Mouse (Mus musculus) urinary bladder, postnatal 4 days (tissue): ENCODE data around the gene Nrxn2.

Source experiments
- DNase-seq, 2 experiments: peaks; one replicate each; pipeline ENCODE4 v3.0.0; 2021 to 2022; ENCODE audit warnings: low spot score in 2 of 2

Gene Nrxn2

DNA sequence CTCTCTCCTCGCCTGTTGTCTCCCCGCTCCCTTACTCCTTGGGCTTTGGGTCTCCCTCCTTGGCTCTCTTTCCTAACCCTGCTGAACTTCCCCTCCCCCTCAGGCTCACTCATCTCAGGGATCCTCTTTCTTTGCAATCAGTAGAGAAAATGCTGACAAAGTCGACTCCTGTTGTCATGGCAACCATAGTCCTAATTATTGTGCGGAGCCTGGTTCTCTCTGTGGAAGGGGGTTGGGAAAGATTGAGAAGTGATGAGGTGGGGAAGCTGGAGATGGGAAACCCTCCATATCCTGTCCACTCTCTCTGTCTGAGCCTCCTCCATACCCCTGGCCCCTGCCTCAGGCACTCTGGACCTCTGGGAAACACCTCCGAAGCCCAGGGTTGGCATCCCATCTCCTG lies 100.1 kb downstream of the Nrxn2 start:
- DNase-seq: no peak

DNA sequence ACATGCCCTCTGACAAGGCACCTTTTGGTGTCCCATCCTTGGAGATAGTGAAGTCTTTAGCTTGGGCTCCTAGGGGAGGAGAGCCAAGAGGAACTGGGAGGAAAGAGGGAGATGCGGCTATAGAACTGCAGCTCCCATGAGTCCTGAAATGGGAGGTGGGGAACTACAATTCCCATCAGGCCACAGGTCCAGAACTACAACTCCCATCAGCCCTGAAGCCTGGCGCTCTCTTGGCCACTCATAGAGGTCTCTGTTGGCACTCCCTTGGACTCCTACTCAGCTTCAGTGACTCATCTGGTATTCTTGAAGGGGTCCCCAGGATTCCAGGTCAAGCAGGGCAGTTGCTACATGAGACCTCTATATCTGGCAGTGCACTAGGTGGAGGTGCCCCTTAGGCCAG lies 101.0 kb downstream of the Nrxn2 start:
- no peak for DNase-seq

DNA sequence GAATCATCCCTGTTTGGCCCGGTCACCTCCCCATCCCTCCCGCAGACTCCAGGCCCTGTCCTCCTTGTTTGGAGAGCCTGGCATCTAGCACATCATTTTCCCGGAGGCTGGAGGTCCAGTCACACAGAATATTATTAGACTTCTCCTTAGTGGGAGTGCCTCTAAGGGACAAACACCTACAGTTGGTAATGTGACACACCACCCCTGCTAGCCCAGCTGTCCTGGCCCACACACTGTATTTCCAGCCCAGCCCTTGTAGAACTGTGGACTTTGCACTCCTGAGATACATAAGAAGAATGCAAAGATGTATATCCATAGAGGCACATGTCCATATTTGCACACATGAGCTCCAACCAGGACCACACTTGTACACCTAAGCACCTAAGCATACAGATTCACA lies 103.1 kb downstream of the Nrxn2 start:
- no peak for DNase-seq

DNA sequence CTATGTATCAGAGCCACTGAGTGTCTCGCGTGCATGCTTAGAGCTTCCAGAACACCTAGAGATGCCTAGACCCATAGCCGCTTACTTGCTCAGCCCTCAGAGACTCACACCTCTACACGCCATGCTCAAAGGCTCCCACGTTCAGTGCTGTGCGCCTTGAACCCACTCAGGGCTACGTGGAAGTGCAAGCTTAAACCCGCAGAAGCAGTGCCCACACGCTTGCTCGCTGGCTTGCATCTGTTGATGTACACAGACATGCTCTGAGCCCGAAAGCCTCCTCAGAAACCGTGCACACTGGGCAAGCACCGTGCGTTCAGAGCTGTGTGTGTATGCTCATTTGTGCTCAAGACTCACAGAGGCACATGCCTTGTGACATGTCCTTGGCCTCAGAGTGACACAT lies 103.8 kb downstream of the Nrxn2 start:
- DNase-seq: no peak

DNA sequence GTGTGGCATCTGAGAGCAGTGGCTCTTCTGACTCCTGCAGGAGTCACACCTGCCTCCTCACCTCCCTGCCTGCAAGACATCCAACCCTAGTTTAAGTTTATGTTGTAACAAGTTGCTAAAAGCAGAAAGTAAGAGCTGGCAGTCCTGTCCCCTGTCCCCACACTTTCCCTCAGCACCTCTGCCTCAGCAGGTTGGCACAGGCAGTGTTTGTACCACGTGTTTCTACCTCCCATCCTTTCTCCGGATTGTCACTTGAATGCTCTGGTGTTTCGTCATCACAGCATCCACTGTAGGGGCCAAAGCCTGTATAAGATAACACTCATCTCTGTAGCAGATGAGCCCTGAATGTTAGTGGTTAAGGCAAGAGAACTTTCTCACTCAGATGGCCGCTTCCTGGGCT lies 106.5 kb downstream of the Nrxn2 start:
- DNase-seq: no peak

DNA sequence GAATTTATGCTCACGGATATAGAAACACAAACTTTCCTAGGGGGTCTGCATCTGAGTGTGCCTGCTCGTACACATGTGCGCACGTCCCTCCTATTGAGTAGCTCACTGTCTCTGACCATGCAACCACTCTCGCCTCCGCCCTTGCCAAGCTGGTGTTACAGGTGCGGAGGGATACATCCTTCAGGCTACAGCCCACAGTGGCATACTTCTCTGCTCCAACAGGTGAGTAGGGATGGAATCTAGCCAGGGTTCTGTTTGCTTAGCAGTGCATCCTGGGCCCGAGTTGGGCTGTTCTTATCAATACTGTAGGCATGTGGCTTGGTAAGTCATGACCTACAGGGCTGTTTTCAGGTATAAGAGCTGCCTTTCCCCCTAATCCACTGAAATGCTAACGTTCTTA lies 107.5 kb downstream of the Nrxn2 start:
- no peak for DNase-seq

DNA sequence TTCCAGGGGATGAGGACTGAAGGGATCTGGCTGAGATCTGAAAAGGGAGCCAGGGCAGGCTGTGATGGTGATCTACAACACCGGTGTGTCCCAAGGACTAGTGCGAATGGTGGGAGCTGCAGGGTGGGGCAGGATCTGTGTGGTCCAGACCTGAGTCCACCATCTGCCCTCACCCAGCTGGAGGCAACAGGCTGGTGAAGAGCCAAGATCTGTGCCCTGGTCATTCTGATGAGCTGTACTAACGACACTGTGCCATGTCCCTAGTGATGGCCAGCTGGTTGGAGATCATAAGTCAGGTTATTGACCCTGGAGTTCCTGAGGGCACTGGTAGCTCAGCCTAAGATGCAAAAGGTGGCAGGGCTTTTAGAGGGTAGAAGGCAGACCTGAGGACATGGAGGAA lies 108.9 kb downstream of the Nrxn2 start:
- DNase-seq: no peak

DNA sequence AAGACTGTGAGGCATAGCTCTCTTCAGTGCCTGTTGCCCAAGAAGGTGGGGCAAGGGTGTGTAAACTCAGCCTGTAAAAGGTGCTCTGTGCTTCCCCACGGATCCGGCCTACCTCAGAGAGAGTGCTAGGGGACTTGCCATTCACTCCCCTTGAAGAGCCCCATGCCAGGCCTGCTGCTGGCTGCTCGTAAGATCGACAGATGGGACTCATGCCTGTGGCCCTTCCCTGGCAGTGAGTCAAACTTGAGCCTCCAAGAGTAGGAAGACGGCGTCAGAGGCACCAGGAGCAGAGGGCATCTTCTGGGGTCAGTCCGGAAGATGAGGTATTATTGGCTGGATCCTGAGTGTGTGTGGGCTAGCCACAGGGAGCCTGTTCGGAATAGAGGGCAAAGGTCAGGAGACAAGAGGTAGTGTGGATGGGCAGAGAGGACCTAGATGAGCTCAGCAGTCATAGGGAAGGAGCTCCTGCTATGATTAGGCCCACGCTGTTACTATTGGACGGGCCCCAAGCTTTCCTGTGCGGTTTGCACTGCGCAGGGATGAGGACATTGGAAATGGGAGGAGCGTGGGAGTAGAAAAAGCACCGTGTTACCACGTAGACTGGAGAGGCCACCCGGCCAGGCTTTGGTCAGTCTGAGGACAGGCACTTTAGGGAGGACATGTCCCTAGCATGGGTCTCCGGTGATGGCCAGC lies 109.5 kb downstream of the Nrxn2 start:
- DNase-seq: no peak

DNA sequence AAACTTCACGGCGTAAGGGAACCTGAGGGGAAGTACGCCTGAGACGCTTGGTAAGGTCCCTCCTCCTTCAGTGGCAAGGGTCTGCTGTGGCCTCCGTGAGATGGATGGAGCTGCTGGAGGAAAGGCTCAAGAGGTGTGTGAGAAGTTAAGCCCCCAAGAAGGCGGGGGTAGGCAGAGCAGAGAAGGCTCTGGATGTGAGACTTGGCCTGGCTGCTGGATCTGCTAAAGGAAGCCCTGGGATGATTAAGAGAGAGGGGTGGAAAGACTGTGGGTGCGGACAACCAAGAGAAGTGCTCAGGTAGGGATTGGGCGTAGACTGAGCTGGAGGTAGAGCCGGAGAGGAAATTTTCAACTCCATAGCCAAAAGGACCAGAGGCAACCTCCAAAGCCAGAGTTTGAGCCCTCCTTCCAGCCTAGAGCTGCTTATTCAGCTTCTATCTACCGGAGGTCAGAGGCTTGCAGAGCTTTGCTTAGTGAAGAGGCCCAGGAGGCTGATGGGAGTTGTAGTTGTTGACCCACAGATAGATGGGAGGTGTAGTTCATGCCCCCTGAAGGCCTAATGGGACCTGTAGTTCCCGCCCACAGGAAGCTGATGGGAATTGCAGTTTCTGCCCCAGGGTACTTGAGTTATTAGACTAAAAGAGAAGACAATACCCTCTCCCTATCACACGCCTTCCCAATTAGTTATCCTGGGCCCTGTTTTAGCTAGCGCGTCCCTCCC lies 110.9 kb downstream of the Nrxn2 start:
- no peak for DNase-seq

DNA sequence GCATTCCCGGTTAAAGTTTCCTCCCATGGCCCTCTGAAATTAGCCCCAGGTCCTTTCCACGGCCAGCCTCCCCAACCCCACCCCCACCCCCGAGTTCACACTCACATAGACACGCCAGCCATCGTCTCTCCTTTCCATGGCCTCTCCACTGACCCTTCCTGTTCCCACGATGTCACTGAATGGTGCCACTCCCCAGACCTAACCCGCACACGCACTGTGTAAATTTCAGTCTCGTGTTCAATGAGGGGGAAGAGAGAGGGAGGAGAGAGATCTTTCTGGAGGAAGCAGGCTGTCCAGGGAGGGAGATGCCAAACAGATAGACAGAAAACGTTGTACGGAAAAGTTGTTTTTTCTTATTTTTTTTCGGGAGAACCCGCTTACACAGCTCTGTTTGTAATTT lies 111.8 kb downstream of the Nrxn2 start:
- DNase-seq: no peak

DNA sequence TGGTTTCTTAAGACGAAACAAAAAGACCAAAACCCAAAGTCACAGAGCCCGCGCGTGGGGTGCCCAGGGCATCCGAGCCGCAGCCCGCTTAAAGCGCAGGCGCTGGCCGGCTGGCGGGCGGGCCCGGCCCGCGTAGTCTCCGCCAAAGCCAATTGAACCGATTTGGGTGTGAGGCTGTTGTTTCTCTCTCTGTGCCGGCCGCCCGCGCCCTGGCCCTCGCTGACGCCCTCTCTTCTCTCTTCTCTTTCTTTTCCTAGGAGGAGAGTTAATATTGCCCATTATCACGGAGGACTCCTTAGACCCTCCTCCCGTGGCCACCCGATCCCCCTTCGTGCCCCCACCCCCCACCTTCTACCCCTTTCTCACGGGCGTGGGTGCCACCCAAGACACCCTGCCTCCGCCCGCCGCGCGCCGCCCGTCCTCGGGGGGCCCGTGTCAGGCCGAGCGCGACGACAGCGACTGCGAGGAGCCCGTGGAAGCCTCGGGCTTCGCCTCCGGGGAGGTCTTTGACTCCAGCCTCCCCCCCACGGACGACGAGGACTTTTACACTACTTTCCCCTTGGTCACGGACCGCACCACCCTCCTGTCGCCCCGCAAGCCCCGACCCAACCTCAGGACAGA lies 112.6 kb downstream of the Nrxn2 start:
- DNase-seq: no peak

DNA sequence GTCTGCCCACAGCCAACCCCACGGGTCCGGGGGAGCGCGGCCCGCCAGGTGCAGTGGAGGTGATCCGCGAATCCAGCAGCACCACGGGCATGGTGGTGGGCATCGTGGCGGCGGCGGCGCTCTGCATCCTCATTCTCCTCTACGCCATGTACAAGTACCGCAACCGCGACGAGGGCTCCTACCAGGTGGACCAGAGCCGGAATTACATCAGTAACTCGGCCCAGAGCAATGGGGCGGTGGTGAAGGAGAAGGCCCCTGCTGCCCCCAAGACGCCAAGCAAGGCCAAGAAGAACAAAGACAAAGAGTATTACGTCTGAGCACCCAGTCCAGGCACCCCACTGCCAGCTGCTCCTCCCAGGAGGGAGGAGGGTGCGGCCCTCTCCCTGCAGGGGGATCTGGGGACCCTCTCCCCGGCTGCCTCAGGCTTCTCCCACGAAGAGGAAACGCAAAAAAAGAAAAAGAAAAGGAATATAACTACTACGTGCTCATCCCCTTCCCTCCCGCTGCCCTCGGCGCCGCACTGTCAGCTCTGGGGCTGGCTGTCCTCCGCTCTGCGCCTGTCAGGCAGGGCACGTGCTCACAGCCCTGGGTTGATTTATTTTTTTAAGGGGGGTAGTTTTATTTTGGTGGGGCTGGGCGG lies 113.4 kb downstream of the Nrxn2 start:
- no peak for DNase-seq

DNA sequence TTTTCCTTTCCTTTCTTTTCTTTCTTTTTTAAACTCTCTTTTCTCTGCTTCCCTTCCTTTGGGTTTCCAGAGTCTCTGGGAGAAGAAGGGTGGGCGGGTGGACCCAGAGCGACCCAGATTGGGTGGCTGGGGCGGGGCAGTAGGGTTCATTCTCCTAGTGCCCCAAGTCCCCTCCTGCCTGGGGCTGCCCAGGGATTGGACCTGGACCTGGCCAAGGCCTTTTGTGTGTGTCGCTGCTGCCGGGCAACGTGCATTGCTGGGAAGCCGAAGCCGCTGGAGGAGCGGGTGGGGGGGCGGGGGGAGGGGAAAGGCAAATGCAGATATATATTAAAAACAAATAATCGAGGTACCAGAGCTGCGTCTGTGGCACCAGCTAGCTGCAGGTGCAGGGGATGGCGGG lies 114.1 kb downstream of the Nrxn2 start:
- DNase-seq: no peak

DNA sequence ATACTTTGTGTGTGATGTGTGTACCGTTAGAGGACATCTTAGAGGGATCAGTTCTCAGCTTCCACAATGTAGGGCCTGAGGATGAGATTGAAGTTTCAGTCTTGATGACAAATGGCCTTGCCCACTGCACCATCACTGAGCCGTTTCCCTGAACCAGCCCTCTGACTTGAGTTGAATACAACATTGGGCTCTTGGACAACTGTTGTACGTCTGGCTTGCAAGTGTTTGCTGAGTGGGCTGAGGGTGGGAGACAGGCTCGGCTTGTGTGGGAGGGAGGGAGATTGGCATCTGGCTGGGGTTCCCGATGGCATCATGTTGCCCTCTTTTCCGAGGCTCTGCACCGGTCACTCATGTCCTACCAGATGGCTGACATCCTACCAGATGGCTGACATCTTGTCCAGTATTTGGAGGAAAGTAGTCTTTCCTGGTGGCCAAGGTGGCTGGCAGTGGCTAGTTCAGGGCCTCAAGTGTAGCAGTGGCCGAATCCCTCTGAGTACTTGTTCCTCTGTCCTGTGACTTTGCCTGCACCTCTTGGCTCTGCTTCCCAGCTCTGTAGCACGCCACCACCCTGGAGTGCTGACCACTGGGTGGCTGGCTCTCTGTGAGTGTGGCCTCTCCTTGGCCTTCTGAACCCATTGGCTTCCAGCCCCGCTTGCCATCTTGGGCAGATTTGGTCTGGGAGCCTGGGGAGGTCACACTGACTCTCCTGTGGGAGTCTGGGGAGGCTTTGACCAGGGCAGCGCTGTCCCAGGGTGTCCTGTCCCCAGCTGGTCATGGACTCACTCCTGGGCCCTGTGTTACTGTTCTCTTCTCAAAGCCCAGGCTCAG lies 115.0 kb downstream of the Nrxn2 start:
- no peak for DNase-seq

DNA sequence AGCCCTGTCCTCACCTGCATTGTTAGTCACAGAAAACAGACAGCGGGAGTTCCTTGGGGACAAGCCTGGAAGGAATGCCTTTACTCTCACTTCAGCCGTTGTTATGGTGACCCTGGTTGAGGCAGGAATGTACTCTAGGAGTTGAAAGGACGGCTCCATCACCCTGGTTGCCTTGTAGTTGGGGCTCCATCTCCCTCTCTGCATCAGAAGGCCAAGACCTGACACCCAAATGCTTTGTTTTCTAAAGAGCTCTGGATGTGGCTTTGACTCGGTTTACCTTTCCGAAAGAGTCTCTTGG lies 115.5 kb downstream of the Nrxn2 start:
- DNase-seq: no peak

DNA sequence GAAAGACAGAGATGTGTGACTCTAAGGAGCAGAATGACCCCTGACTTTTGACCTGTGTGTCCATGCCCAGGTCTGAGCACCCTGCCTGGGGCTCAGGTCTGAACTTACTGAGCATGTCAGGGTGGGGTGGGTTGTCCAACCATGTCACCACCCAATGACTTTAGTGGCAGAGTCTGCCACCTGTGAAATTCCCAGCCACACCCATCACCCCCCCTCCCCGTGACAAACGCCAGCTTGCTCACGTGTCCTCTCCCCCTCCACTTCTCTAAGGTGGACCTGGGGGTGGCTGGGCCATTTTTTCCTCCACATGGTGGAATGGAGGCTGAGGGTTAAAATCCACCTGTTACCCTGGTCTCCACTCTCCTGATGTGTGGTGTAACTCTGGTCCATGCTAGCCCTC lies 117.7 kb downstream of the Nrxn2 start:
- no peak for DNase-seq

DNA sequence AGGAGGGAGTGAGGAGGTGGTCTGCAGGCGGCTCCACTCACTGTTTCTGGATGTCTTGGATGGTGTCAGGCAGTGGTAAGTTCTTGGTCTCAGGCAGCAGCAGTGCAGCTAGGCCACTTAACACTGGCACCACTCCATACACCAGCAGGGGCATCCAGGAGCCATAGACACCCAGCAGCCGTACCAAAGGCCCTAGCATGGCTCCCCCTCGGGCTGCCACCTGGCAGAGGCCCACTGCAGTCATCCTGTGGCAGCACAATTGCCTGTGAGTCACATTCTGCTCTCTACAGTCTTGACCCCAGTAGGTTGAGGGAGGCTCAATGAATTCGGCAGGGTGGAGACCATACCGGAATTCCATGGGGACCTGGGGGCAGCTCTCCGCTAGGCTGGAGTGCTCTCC lies 118.2 kb downstream of the Nrxn2 start:
- DNase-seq: no peak

DNA sequence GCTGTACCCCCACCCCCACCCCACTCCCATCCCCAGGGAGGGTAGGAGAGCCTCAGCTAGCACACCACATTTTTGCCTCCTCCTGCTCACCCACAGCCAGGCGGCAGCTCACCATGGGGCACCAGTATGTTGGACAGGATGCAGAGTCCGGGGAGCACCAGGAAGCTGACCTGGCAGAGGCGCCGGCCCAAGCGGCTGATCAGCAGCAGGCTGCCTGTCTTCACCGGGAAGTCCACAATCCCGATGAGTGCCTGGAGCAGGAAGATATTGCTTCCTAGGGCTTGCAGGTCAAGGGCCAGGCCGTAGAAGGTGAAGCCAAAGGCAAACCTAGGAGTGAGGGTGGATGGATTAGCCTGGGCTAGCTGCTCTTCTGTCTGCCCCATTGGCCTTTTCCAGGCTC lies 119.0 kb downstream of the Nrxn2 start:
- no peak for DNase-seq

DNA sequence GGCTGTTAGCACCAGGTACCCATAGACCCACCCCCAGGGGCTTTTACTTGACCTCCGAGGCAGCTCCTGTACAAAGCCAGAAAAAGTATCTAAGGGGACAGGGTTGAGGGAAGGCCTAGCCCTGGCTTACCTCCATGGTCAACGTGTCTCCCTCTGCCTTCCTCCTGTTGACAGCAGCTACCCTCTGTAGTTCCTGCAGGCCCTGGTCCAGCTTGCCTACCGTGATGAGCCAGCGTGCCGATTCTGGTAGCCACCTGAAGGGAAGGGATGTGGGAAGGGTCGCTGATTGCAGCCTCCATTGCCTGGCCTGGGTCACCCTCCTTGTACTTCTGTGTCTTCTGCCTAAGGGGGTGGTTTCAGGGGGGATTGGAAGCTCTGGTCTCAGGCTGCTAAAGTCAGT lies 120.0 kb downstream of the Nrxn2 start:
- DNase-seq: no peak

DNA sequence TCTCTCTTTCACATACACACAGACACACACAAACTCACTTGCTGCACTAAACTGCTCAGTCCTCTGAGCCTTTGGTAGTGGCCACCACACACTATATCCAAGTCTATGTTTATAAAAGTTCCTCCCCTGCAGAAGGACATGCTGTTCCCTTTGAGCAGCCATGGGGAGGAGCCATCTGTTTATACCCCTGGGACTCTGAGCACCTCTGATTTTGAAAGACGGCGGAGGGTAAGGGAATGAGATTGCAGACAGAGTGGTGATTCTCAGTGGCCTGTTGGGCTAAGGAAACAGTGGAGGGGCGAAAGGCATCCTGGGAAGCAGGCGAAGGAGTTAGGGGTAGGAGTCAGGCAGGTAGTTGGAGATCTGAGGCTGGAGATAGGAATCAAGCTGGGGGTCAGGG lies 121.1 kb downstream of the Nrxn2 start:
- DNase-seq: no peak

DNA sequence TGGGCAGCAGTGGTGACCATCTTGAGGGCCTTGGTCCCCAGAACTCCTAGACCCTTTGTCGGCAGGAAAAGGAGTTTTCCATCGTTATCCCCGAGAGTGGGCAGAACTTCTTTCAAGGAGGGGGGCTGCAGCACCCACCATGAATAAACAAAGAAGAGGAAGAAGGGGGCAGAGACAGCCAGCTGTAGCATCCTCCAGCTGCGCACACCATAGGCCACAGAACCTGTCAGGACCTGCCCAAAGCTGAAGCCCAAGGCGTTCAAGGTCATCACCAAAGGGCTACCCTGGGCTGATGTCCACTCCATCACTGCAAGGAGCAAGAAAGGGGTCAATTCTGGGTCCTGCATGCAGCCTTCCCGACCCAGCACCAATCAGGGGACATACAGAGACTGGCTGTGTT lies 121.7 kb downstream of the Nrxn2 start:
- no peak for DNase-seq

DNA sequence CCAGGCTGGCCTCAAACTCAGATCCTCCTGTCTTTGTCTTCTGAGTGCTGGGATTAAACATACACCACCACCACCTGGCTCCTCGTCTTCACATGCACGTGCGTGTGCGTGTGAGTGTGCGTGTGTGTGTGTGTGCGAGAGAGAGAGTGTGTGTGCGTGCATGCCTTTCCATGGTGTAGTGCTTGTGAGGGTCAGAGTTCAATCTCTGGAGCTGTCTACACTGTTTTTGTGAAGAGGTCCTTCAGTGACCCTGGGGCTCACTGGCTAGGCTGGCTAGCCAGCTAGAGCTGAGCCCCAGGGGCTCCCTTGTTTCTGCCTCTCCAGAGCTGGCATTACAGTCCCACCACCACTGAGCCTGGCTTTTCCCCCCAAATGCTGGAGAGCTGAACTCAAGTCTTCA lies 123.0 kb downstream of the Nrxn2 start:
- DNase-seq: no peak
